Mouse (Mus musculus): ENCODE results near the gene Sptlc2. TPM values are rescaled to one million over a fixed set of nuclear protein-coding genes. Genes with fewer than 3 reads are reported as not detected.
"Not testable (repeated sequence)": the region's sequence is repeated elsewhere in the genome, so short reads cannot be mapped to it uniquely, and the experiment has no call there.

The Sptlc2 gene
- polyA plus RNA-seq, 1 experiment from 2014 or later, result 93.4 TPM

- H3K4me3 ChIP-seq (ENCODE audit: low read depth, low read length); H3K9me3 ChIP-seq (ENCODE audit: control insufficient read depth, low read depth, low read length); H3K4me2 ChIP-seq (replicated peaks; ENCODE audit: low read depth, low read length); H3K9ac ChIP-seq (replicated peaks; ENCODE audit: low read depth, low read length); ATAC-seq (ENCODE audit: insufficient number of reproducible peaks, insufficient read depth, low FRiP score, low read depth); H3K27me3 ChIP-seq (ENCODE audit: control insufficient read depth, insufficient read depth, low read length); H3K27ac ChIP-seq (ENCODE audit: low read length); H3K4me1 ChIP-seq (ENCODE audit: control insufficient read depth, insufficient read depth, low read length): not testable (repeated sequence)
- 82% methylated on average over 4 of the region's 4 CpGs for WGBS
- H3K36me3 ChIP-seq (ENCODE audit: control insufficient read depth, insufficient read depth, low read length), result peaks cover 40% of the 10 kb centered on the region
Measured at GRCm38 (mm10) chr12:87277251-87277650, 110.9 kb downstream of the Sptlc2 start.

DNA sequence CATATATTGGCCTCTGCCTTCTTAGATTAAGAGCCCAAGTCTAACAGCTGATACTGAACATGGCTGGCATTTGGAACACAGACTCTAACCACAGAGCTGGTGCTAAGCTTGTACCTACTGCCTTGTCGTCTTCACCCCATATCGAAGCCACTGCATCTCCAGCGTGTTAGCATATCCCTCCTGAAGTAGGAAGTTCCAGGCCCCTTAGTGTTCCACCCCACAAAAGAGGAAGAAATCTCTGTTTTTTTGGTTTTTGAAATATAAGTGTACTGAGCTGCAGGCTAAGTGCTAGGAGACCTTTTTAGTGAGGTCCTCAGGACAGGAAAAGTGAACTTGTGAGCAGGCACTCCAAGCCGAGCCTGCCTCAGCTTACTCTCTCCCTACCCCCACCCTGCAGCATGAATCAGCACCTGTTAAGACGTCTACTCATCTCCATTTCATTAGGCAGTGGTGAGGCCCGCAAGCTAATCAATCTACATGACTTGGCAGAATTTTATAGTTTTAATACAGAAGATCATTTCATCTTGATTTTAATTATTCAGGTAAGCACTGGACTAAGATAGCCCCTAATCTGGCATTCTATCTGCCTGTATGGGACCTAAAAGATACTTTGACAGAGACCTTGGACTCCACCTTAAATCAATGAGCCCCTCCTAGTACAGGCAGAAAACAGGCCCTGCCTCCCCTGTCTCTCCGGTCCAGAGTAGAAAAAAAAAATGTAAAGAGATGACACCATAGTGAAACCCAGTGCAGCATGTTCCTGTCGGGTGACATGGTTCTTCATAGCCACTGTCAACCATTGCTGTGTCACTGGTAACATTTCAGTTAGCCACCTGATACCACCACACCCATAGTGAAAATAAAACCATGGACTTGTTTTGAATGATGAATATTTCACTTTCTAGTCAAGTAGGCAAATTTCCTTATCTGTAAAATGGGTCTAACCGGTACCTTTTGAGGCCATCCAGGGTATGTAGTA is 113.0 kb downstream of the Sptlc2 start:
- Histone ChIP-seq H3K4me3 (ENCODE audit: low read depth, low read length) (no peak overlapping the region), H3K4me2 (replicated peaks; ENCODE audit: low read depth, low read length) (no peak overlapping the region), H3K9me3 (ENCODE audit: control insufficient read depth, low read depth, low read length) (no peaks in the 10 kb centered on the region), H3K27ac (ENCODE audit: low read length) (no peak overlapping the region), H3K4me1 (ENCODE audit: control insufficient read depth, insufficient read depth, low read length) (0 out of 2 replicates have a peak, but pooled peaks cover 5% of the 10 kb centered on the region), H3K36me3 (ENCODE audit: control insufficient read depth, insufficient read depth, low read length) (peaks cover 60% of the 10 kb centered on the region), H3K9ac (replicated peaks; ENCODE audit: low read depth, low read length) (no peak overlapping the region), H3K27me3 (ENCODE audit: control insufficient read depth, insufficient read depth, low read length) (no peaks in the 10 kb centered on the region)
- no peak for ATAC-seq (ENCODE audit: insufficient number of reproducible peaks, insufficient read depth, low FRiP score, low read depth)
- WGBS, result 86% methylated on average over 9 of the region's 9 CpGs

GRCm38 (mm10) chr12:87267682-87268081 is 120.5 kb downstream of the Sptlc2 start:
- Histone ChIP-seq H3K36me3 (ENCODE audit: control insufficient read depth, insufficient read depth, low read length) (peaks cover 46% of the 10 kb centered on the region), H3K4me2 (replicated peaks; ENCODE audit: low read depth, low read length) (peak overlapping the region; percentile 83), H3K27ac (ENCODE audit: low read length) (no peak overlapping the region; the same call in 1 of the 2 replicates), H3K9me3 (ENCODE audit: control insufficient read depth, low read depth, low read length) (no peaks in the 10 kb centered on the region), H3K4me3 (ENCODE audit: low read depth, low read length) (peak overlapping the region; percentile 76), H3K27me3 (ENCODE audit: control insufficient read depth, insufficient read depth, low read length) (no peaks in the 10 kb centered on the region), H3K4me1 (ENCODE audit: control insufficient read depth, insufficient read depth, low read length) (peaks cover 9% of the 10 kb centered on the region), H3K9ac (replicated peaks; ENCODE audit: low read depth, low read length) (0 out of 2 replicates have a peak overlapping the region, but pooled peaks have one; percentile 71)
- ATAC-seq (ENCODE audit: insufficient number of reproducible peaks, insufficient read depth, low FRiP score, low read depth), result no peak
- WGBS, result 19% methylated on average over 4 of the region's 4 CpGs

GRCm38 (mm10) chr12:87266827-87267603 is 121.1 kb downstream of the Sptlc2 start:
- H3K36me3 ChIP-seq (ENCODE audit: control insufficient read depth, insufficient read depth, low read length), result peaks cover 43% of the 10 kb centered on the region
- peak overlapping the region; percentile 76 for H3K4me3 ChIP-seq (ENCODE audit: low read depth, low read length)
- H3K4me2 ChIP-seq (replicated peaks; ENCODE audit: low read depth, low read length), result peak overlapping the region; percentile 83
- H3K9me3 ChIP-seq (ENCODE audit: control insufficient read depth, low read depth, low read length), result no peaks in the 10 kb centered on the region
- peaks cover 9% of the 10 kb centered on the region for H3K4me1 ChIP-seq (ENCODE audit: control insufficient read depth, insufficient read depth, low read length)
- under 1% methylated on average over 31 of the region's 31 CpGs for WGBS
- ATAC-seq (ENCODE audit: insufficient number of reproducible peaks, insufficient read depth, low FRiP score, low read depth), result peak; percentile 73; the same call in 1 of the 2 replicates
- H3K27me3 ChIP-seq (ENCODE audit: control insufficient read depth, insufficient read depth, low read length), result no peaks in the 10 kb centered on the region
- peak overlapping the region; percentile 84 for H3K27ac ChIP-seq (ENCODE audit: low read length)
- H3K9ac ChIP-seq (replicated peaks; ENCODE audit: low read depth, low read length), result peak overlapping the region; percentile 71

DNA sequence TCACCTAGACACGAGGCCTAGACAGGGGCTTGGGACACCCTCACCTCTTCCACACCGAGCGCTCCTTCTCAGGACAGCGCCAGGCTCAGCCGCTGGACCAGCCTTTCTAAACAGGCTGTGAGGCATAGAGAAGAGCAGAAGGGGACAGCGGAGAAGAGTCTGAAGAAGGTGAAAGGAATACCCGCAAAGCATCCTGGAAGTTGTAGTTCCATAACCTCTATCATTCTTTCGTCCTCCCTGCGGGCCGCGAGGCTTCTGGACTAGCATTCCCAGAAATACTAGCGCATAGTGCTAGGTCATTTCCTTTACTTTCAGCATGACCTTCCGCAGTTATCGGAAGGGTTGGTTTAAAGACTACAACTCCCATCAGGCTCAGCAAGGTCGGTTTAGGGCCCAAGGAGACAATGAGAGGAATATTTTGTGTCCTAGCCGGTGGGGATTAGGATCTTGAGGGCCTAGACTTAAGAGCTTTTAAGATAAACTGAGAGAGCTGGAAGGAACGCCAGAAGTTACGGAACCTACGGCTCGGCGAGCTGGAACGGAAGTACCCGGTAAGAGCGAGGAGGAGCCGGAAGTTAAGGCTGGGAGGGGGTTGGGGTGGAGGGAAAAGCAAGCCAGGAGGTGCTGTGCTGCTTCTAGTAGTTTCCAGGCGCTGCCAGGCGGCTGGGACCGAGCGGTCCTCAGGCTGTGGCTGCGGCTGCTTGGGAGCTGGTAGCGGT is 121.9 kb downstream of the Sptlc2 start, which contains the start of the genes Vipas39 and Ahsa1:
Gene Vipas39, minus strand, starts transcription at position 149 of the 719 bp plus-strand sequence.
Gene Ahsa1, plus strand, starts transcription at position 372 of the 719 bp plus-strand sequence.
- Histone ChIP-seq H3K9ac (replicated peaks; ENCODE audit: low read depth, low read length) (peak within 1 kb of the TSS; percentile 75), H3K27ac (ENCODE audit: low read length) (peak within 1 kb of the TSS; percentile 84), H3K4me3 (ENCODE audit: low read depth, low read length) (peak within 1 kb of the TSS; percentile 76), H3K4me1 (ENCODE audit: control insufficient read depth, insufficient read depth, low read length) (peaks cover 9% of the 10 kb centered on the region), H3K27me3 (ENCODE audit: control insufficient read depth, insufficient read depth, low read length) (no peaks in the 10 kb centered on the region), H3K4me2 (replicated peaks; ENCODE audit: low read depth, low read length) (peak within 1 kb of the TSS; percentile 83), H3K36me3 (ENCODE audit: control insufficient read depth, insufficient read depth, low read length) (peaks cover 43% of the 10 kb centered on the region), H3K9me3 (ENCODE audit: control insufficient read depth, low read depth, low read length) (no peaks in the 10 kb centered on the region)
- 0% methylated on average over 31 of the region's 31 CpGs for WGBS
- peak; percentile 97 for ATAC-seq (ENCODE audit: insufficient number of reproducible peaks, insufficient read depth, low FRiP score, low read depth)

DNA sequence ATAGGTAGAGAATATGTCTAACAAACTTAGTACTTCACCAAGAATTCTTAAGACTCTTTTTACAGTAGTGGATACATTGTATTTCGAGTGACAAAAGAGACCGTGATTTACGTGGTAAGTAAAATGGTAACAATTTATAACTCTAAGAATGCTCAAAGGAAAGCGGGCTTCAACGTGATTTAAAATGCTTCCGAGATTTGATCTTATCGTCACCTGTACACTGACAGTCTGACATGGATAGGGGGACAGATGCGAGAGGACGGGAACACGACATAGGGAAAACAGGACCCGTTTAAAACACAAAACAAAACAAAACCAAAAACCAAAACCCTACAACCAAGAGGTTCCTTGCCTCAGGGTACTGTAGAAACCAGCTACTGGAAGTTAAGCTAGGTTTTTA is 122.7 kb downstream of the Sptlc2 start:
- H3K4me2 ChIP-seq (replicated peaks; ENCODE audit: low read depth, low read length), result peak overlapping the region; percentile 71
- WGBS, result 15% methylated on average over 11 of the region's 11 CpGs
- H3K9me3 ChIP-seq (ENCODE audit: control insufficient read depth, low read depth, low read length), result no peaks in the 10 kb centered on the region
- H3K27ac ChIP-seq (ENCODE audit: low read length), result peak overlapping the region; percentile 40; the same call in 1 of the 2 replicates
- ATAC-seq (ENCODE audit: insufficient number of reproducible peaks, insufficient read depth, low FRiP score, low read depth), result no peak
- peaks cover 9% of the 10 kb centered on the region for H3K4me1 ChIP-seq (ENCODE audit: control insufficient read depth, insufficient read depth, low read length)
- peak overlapping the region; percentile 75 for H3K9ac ChIP-seq (replicated peaks; ENCODE audit: low read depth, low read length)
- H3K27me3 ChIP-seq (ENCODE audit: control insufficient read depth, insufficient read depth, low read length), result no peaks in the 10 kb centered on the region
- peak overlapping the region; percentile 76 for H3K4me3 ChIP-seq (ENCODE audit: low read depth, low read length)
- H3K36me3 ChIP-seq (ENCODE audit: control insufficient read depth, insufficient read depth, low read length), result peaks cover 40% of the 10 kb centered on the region

DNA sequence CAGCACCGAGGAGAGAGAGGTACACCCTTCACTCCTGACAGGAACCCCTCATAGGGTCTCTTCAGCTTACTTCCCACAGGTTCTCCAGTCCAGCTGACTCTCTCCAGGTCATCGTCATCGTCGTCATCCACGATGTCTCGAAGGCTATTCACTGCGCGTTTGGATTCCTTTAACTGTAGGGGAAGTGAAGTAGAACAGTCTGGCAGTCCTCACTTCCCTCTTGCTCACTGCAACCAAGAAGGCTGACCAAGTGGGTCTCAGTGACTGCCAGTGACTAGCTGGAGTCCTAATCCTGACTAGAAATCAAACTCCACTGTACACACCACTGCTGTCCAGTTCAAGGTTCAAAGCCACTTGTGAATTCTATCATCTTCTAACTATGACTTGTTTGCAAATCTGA is 127.6 kb downstream of the Sptlc2 start:
- no peak overlapping the region for H3K9ac ChIP-seq (replicated peaks; ENCODE audit: low read depth, low read length)
- 98% methylated on average over 8 of the region's 8 CpGs for WGBS
- no peaks in the 10 kb centered on the region for H3K27me3 ChIP-seq (ENCODE audit: control insufficient read depth, insufficient read depth, low read length)
- H3K4me1 ChIP-seq (ENCODE audit: control insufficient read depth, insufficient read depth, low read length), result no peaks in the 10 kb centered on the region
- H3K9me3 ChIP-seq (ENCODE audit: control insufficient read depth, low read depth, low read length), result no peaks in the 10 kb centered on the region
- peaks cover 57% of the 10 kb centered on the region for H3K36me3 ChIP-seq (ENCODE audit: control insufficient read depth, insufficient read depth, low read length)
- no peak overlapping the region for H3K4me2 ChIP-seq (replicated peaks; ENCODE audit: low read depth, low read length)
- H3K27ac ChIP-seq (ENCODE audit: low read length), result no peak overlapping the region
- no peak for ATAC-seq (ENCODE audit: insufficient number of reproducible peaks, insufficient read depth, low FRiP score, low read depth)
- H3K4me3 ChIP-seq (ENCODE audit: low read depth, low read length), result no peak overlapping the region

DNA sequence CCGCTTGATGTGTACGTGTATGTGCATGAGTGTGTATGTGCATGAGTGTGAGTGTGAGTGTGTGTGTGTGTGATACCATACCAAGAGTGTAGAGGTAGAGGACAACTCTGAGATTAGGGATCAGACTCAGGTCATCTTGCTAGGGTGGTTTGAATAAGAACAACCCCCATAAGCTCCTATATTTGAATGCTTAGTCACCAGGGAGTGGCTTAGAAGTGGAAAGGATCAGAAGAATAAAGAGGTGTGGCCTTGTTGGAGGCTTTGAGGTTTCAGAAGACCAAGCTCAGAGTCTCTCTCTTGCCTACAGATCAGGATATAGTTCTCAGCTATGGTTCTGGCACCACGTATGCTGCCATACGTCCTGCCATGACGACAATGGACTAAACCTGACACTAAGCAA is 131.5 kb downstream of the Sptlc2 start:
- H3K36me3 ChIP-seq (ENCODE audit: control insufficient read depth, insufficient read depth, low read length), result peaks cover 66% of the 10 kb centered on the region
- H3K4me3 ChIP-seq (ENCODE audit: low read depth, low read length), result no peak overlapping the region
- ATAC-seq (ENCODE audit: insufficient number of reproducible peaks, insufficient read depth, low FRiP score, low read depth), result no peak
- H3K9me3 ChIP-seq (ENCODE audit: control insufficient read depth, low read depth, low read length), result no peaks in the 10 kb centered on the region
- 95% methylated on average over 5 of the region's 5 CpGs for WGBS
- H3K4me2 ChIP-seq (replicated peaks; ENCODE audit: low read depth, low read length), result no peak overlapping the region
- no peaks in the 10 kb centered on the region for H3K4me1 ChIP-seq (ENCODE audit: control insufficient read depth, insufficient read depth, low read length)
- no peak overlapping the region for H3K27ac ChIP-seq (ENCODE audit: low read length)
- no peak overlapping the region for H3K9ac ChIP-seq (replicated peaks; ENCODE audit: low read depth, low read length)
- H3K27me3 ChIP-seq (ENCODE audit: control insufficient read depth, insufficient read depth, low read length), result no peaks in the 10 kb centered on the region
